Mouse (Mus musculus) erythroblast, embryonic 14.5 days (primary cell): ENCODE data around the gene Hmg20b. TPM values are rescaled to one million over a fixed set of nuclear protein-coding genes. Genes with fewer than 3 reads are reported as not detected.

ENCODE experiments used
- H3K27me3 ChIP-seq: 2 replicates; pipeline ENCODE4 v1.6.1; 2012; ENCODE audit warnings: inconsistent platforms; ENCODE audit not compliant: control insufficient read depth
- H3K36me3 ChIP-seq: 2 replicates; pipeline ENCODE4 v1.6.1; 2012; ENCODE audit warnings: mild to moderate bottlenecking, inconsistent platforms; ENCODE audit not compliant: control insufficient read depth
- H3K4me1 ChIP-seq: 2 replicates; pipeline ENCODE4 v1.6.1; 2012; ENCODE audit warnings: inconsistent platforms; ENCODE audit not compliant: control insufficient read depth
- H3K4me3 ChIP-seq: replicated peaks from 2 replicates; pipeline ENCODE3; 2012; ENCODE audit warnings: moderate library complexity, mild to moderate bottlenecking, inconsistent platforms
- H3K9me3 ChIP-seq: 2 replicates; pipeline ENCODE4 v1.6.1; 2012; ENCODE audit warnings: low read length, inconsistent platforms, mixed read lengths; ENCODE audit not compliant: control insufficient read depth
- GATA1 ChIP-seq: IDR thresholded peaks from 2 replicates; pipeline ENCODE4 v1.6.1; 2012; ENCODE audit warnings: low read length, inconsistent platforms, mixed read lengths
- TAL1 ChIP-seq: IDR thresholded peaks from 3 replicates; pipeline ENCODE4 v1.6.1; 2012; ENCODE audit warnings: low read length, inconsistent platforms, mixed read lengths
- polyA plus RNA-seq: library from polyadenylated mRNA; stranded (reverse); fragments of >175 nt; gene quantifications from 2 replicates; pipeline ENCODE4 v1.2.3, GENCODE M21; 2012

Hmg20b gene
- polyA plus RNA-seq, 1 experiment = 52.7 TPM

DNA sequence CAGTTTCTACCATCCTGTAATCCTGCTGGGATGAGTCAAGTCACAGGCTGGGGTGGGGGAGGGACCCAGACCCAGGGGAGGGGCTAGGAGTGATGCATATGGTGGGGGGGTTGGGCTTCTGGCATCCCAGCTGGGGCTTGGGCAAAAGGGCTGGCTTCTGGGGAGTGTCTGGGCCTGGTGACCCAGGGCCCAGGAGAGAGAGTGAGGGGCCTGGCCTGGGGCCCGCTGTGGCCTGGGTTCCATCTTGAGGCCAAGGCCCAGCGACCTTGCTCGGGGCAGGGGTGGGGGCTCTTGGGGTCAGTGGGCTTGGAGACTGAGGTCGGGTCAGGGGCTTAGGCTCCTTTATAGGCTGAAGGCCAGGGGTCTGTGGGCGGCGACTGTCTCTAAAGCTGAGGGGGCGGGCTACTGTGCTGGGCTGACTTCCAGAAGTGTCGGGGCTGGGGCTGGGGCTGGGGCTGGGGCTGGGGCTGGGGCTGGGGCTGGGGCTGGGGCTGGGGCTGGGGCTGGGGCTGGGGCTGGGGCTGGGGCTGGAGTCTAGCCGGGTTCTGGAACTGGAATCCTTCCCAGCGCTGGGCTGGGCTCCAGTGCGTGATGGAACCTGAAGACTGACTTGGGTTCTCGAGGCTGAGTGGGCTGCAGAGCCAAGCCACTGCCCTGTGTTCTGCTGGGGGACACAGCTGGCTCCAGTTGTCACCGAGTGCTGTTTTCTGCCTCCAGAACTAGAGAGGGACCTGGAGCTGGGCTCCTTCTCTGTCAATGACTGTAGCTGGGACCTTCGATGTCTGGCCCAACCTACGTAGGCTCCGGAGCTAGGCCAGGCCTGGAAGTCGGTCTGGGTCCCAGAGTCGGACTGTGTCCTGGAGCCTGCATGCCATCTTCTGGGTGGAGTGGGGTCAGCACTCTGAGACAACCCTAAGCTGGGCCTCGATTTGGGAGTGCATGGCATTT lies 14.6 kb downstream of the Hmg20b start:
- H3K4me1 ChIP-seq = peaks cover 10% of the 10 kb centered on the region
- H3K9me3 ChIP-seq = peaks cover 7% of the 10 kb centered on the region; the same call in 1 of the 2 replicates
- no peak overlapping the region for H3K4me3 ChIP-seq
- H3K36me3 ChIP-seq = no peaks in the 10 kb centered on the region
- TF ChIP-seq TAL1 (no peak), GATA1 (no peak)
- H3K27me3 ChIP-seq = peaks cover 33% of the 10 kb centered on the region

DNA sequence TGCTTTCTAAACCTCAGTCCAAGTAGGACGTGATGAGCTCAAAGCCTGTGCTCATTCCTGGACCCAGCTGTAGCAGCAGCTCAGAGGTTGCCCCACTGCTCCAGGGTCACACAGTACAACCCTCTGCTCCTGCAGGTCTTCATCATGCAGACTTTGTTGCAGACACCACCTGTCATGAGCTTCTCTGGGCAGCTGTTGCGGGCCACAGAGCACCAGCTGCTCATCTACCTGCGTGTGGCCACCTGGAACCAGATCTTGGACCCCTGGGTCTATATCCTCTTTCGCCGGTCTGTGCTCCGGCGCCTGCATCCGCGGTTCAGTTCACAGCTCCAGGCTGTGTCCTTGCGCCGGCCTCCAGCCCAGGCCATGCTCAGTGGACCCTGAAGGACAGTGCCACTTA lies 16.0 kb downstream of the Hmg20b start:
- peaks cover 7% of the 10 kb centered on the region for H3K4me1 ChIP-seq
- H3K9me3 ChIP-seq = peaks cover 7% of the 10 kb centered on the region; the same call in 1 of the 2 replicates
- H3K27me3 ChIP-seq = peaks cover 33% of the 10 kb centered on the region
- TF ChIP-seq GATA1 = no peak
- H3K4me3 ChIP-seq = no peak overlapping the region
- peaks cover 2% of the 10 kb centered on the region for H3K36me3 ChIP-seq

GRCm38 (mm10) chr10:81332277-81332676 lies 18.0 kb downstream of the Hmg20b start:
- Histone ChIP-seq H3K9me3 (0 out of 2 replicates have a peak, but pooled peaks cover under 1% of the 10 kb centered on the region), H3K4me1 (peaks cover 22% of the 10 kb centered on the region), H3K36me3 (peaks cover 21% of the 10 kb centered on the region), H3K27me3 (peaks cover 18% of the 10 kb centered on the region), H3K4me3 (no peak overlapping the region)
- no peak for TF ChIP-seq GATA1
- no peak for TF ChIP-seq TAL1

GRCm38 (mm10) chr10:81330007-81330406 lies 20.3 kb downstream of the Hmg20b start:
- no peak overlapping the region for H3K4me3 ChIP-seq

GRCm38 (mm10) chr10:81329194-81329975 lies 20.9 kb downstream of the Hmg20b start:
- peaks cover 30% of the 10 kb centered on the region for H3K4me1 ChIP-seq
- TF ChIP-seq GATA1 = no peak
- TF ChIP-seq TAL1 = no peak
- H3K36me3 ChIP-seq = peaks cover 50% of the 10 kb centered on the region
- H3K9me3 ChIP-seq = no peaks in the 10 kb centered on the region
- H3K27me3 ChIP-seq = peaks cover 16% of the 10 kb centered on the region
- H3K4me3 ChIP-seq = no peak overlapping the region

More at GRCm38 (mm10) chr10:81330007-81330406, 20.3 kb downstream of the Hmg20b start:
- Histone ChIP-seq H3K4me1 (peaks cover 30% of the 10 kb centered on the region), H3K36me3 (peaks cover 44% of the 10 kb centered on the region), H3K9me3 (no peaks in the 10 kb centered on the region), H3K27me3 (peaks cover 16% of the 10 kb centered on the region)
- TF ChIP-seq TAL1 (no peak), GATA1 (no peak)

DNA sequence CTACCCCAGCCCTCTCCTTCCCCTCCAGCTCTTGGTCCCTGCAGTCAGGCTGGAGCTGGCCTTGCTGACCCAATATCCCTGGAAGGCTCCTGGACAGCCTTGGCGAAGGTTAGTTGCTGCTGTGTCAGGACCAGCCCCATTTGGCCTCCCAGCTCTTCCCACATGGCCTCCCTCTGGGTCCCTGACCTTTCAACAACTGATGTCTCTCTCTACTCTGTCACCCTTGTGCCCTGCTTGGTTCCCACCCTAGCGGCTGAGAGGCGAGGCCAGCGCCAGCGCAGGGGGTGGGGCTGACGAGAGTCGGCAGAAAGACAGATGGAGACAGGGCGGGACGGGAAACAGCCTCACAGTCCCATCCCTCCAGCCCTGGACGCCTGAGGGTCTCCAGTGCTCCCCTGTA lies 21.9 kb downstream of the Hmg20b start, which contains the start of gene Tbxa2r:
Tbxa2r (plus strand) TSS at position 346 of the 400 bp plus-strand sequence.
- no peak within 1 kb of the TSS for H3K4me3 ChIP-seq
- H3K27me3 ChIP-seq = peaks cover 16% of the 10 kb centered on the region
- TF ChIP-seq GATA1 (no peak), TAL1 (no peak)
- H3K9me3 ChIP-seq = no peaks in the 10 kb centered on the region
- peaks cover 36% of the 10 kb centered on the region for H3K4me1 ChIP-seq
- H3K36me3 ChIP-seq = peaks cover 60% of the 10 kb centered on the region

DNA sequence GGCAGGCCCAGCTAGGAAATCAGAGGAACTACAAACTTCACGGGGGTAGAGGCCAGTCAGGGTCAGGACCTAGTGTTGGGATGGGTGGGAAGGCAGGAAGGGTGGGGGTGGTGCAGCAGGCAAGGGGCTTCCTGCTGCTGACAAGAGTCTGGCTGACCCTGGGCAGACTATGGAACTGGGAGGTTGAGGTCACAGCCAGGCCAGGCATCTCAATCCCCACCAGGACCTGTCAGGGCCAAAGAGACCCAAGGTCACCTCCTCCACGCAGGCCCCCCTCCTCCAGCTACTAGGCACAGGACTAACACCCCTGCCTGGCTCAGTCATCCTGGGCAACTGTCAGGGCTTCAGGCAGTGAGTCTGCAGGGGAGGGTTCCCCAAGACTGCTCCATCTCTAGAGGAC lies 22.3 kb downstream of the Hmg20b start:
- no peaks in the 10 kb centered on the region for H3K9me3 ChIP-seq
- H3K27me3 ChIP-seq = peaks cover 15% of the 10 kb centered on the region
- peaks cover 64% of the 10 kb centered on the region for H3K36me3 ChIP-seq
- H3K4me1 ChIP-seq = peaks cover 39% of the 10 kb centered on the region
- TF ChIP-seq GATA1 = no peak
- TF ChIP-seq TAL1 = no peak
- no peak overlapping the region for H3K4me3 ChIP-seq

DNA sequence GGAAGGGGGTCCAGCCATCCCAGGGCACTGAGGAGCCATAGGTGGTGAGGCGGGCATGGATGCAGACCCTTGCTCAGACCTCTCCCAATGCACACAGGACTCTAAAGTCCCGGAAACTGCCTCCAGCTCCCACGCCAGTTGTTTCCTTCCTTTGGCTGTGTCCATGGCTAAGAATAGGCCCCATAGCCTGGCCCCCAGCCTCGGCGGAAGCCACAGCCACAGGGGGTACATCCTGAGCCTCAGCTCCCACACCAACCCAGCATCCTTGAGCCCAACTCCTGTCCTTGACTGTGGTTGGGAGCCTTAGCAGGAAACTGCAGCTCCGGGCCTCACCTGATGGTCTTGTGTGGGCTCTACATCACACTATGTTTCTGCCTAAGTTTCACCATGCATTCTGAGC lies 23.4 kb downstream of the Hmg20b start:
- Histone ChIP-seq H3K4me3 (no peak overlapping the region), H3K27me3 (peaks cover 4% of the 10 kb centered on the region), H3K36me3 (peaks cover 75% of the 10 kb centered on the region), H3K9me3 (no peaks in the 10 kb centered on the region), H3K4me1 (peaks cover 50% of the 10 kb centered on the region)
- no peak for TF ChIP-seq TAL1
- TF ChIP-seq GATA1 = no peak

DNA sequence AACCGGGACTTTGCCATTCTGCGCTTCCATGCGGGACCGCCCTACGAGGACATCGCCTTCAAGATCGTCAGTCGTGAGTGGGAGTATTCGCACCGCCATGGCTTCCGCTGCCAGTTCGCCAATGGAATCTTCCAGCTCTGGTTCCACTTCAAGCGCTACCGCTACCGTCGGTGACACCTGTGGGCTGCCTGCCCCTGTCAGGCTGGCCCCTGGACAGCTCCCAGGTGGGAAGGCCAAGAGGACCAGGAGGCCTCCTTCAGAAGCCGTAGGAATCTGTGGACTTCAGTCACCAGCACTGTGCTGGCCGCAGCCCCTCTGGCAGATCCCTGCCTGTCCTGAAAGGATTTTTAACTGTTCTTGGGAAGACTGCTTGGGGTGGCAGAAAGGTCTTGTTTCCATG lies 24.5 kb downstream of the Hmg20b start:
- Histone ChIP-seq H3K27me3 (no peaks in the 10 kb centered on the region; the same call in 1 of the 2 replicates), H3K36me3 (peaks cover 77% of the 10 kb centered on the region), H3K4me3 (no peak overlapping the region), H3K4me1 (peaks cover 55% of the 10 kb centered on the region), H3K9me3 (no peaks in the 10 kb centered on the region)
- TF ChIP-seq GATA1 (no peak), TAL1 (no peak)
